Mouse (Mus musculus) forebrain, embryonic 12.5 days (tissue): Measurements from ENCODE around the gene Spsb3. TPM values are rescaled to one million over a fixed set of nuclear protein-coding genes. Genes with fewer than 3 reads are reported as not detected.

Experiments used
- ATAC-seq: fragments of 200-750 bp; cut with Nextera tagmentation; 2 replicates; pipeline ENCODE4 v1.8.0; 2017; ENCODE audit warnings: moderate TSS enrichment; ENCODE audit not compliant: low FRiP score
- H3K27ac ChIP-seq: fragments of 300-500 bp; sonication (generic); 2 replicates; pipeline ENCODE4 v1.5.1; 2016; ENCODE audit warnings: mild to moderate bottlenecking
- H3K27me3 ChIP-seq: fragments of 300-500 bp; sonication (generic); 2 replicates; pipeline ENCODE4 v1.6.1; 2016; ENCODE audit warnings: mild to moderate bottlenecking
- H3K36me3 ChIP-seq: fragments of 300-500 bp; sonication (generic); replicated peaks from 2 replicates; pipeline ENCODE4 v1.6.1; 2016; ENCODE audit warnings: mild to moderate bottlenecking
- H3K4me1 ChIP-seq: fragments of 300-500 bp; sonication (generic); 2 replicates; pipeline ENCODE4 v1.6.1; 2016
- H3K4me2 ChIP-seq: fragments of 300-500 bp; sonication (generic); 2 replicates; pipeline ENCODE4 v1.6.1; 2016; ENCODE audit warnings: mild to moderate bottlenecking, moderate library complexity
- H3K4me3 ChIP-seq: fragments of 300-500 bp; sonication (generic); replicated peaks from 2 replicates; pipeline ENCODE4 v1.5.1; 2016; ENCODE audit warnings: mild to moderate bottlenecking
- H3K9ac ChIP-seq: fragments of 300-500 bp; sonication (generic); 2 replicates; pipeline ENCODE4 v1.6.1; 2016; ENCODE audit warnings: mild to moderate bottlenecking
- H3K9me3 ChIP-seq: fragments of 300-500 bp; sonication (generic); 2 replicates; pipeline ENCODE4 v1.6.1; 2016
- WGBS: fragments of 180-500 bp; shearing (Covaris S2); methylation state at CpG from one replicate; pipeline ENCODE4 v1.1.7; 2016; 5-methylcytosine and 5-hydroxymethylcytosine counted together
- polyA plus RNA-seq: library from polyadenylated mRNA; unstranded; fragments of >200 nt; fragmentation: Nextera tagmentation; extraction: Ambion mirVana; gene quantifications from 2 replicates; pipeline ENCODE4 v1.2.1, GENCODE M21; 2016

Gene Spsb3
- polyA plus RNA-seq, 1 experiment from 2014 or later = 50.7 TPM

DNA sequence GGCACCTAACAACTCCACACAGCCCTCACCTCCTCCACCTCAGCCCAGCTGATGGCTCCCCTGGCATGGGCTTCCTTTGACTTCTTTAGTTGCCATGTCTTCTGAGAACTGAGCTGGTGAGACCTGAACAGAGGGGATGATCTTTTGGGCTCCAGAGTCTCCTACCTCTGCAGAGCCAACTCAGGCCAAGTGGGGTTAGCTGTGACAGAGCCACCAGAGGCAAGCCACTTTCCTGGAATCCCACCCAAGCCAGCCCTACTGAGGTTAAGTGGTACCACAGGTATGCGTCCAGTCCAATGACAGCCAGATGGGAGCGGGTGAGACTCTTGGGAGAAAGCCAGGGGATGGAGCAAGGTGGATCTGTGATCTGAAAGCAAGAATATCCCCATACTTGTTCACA is 6.8 kb downstream of the Spsb3 start:
- H3K36me3 ChIP-seq = peaks cover 57% of the 10 kb centered on the region
- no peak overlapping the region for H3K27ac ChIP-seq
- no peak for ATAC-seq
- peaks cover 39% of the 10 kb centered on the region for H3K4me1 ChIP-seq
- peak overlapping the region; percentile 98; the same call in 1 of the 2 replicates for H3K4me2 ChIP-seq
- no peak overlapping the region for H3K4me3 ChIP-seq
- 98% methylated on average over 2 of the region's 2 CpGs for WGBS
- H3K9me3 ChIP-seq = no peaks in the 10 kb centered on the region
- no peaks in the 10 kb centered on the region for H3K27me3 ChIP-seq
- H3K9ac ChIP-seq = no peak overlapping the region

DNA sequence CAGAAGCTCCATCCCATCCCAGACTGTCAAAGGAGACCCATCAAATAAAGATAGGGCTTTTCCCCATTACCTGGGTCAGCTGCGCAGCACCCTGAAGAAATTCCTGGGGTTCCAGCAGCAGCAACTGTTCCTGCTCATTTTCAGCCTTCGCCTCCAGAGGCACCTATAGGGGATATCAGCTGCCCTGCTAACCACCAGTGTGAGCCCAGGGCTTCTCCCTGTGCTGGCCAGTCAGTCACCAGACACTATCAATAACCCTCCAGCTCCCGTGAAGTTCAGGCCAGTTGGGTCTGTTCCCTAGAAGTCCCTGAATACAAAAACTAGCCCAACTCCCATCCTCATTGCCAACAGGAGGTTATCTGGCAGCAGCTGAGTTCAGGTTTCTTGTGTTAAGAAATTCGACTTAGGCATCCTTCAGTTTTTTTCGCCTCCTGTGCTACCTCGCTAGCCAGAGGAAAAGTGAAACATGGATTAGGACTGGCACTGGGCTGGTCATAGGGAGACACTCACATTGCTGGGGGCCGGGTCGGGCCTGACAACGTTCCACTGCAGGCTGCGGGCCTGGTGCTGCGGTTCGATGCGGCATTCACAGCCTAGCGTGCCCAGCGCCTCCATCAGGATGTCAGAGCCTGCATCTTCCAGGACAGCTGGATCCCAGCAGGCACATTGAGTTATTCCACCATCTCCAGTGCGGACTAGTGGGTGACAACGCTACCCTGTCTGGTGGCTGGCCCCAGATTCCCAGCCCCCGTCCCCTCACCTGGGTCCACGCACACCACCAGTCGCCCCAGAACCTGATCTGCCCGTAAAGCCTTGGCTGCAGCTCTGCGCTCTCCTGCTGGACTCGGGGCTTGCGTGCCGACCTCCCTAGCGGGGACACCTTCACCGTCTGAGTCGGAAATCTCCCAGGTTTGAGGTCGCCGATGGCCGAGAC is 7.9 kb downstream of the Spsb3 start:
- peak overlapping the region; percentile 98 for H3K4me2 ChIP-seq
- peak; percentile 30 for ATAC-seq
- WGBS = 13% methylated on average over 31 of the region's 31 CpGs
- peak overlapping the region; percentile 89 for H3K4me3 ChIP-seq
- no peaks in the 10 kb centered on the region for H3K27me3 ChIP-seq
- peak overlapping the region; percentile 78 for H3K27ac ChIP-seq
- peaks cover 38% of the 10 kb centered on the region for H3K4me1 ChIP-seq
- peak overlapping the region; percentile 91 for H3K9ac ChIP-seq
- no peaks in the 10 kb centered on the region for H3K9me3 ChIP-seq
- peaks cover 65% of the 10 kb centered on the region for H3K36me3 ChIP-seq

DNA sequence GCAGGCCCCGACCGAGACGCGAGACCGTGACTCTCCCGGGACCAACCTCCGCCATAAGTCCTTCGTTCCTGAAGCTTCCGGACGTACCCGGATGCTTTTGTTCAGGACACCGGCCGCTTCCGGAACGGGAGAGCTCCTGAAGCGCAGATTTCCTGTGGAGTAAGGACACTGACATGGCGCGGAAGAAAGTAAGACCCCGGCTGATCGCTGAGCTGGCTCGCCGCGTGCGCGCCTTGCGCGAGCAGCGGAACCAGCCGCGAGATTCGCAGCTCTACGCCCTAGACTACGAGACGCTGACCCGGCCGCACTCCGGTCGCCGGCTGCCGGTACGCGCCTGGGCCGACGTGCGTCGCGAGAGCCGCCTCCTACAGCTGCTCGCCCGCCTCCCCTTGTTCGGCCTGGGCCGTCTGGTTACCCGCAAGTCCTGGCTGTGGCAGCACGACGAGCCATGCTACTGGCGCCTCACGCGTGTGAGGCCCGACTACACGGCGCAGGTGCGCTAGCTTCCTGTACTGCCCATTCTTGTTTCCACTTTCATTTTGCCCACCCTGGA is 8.6 kb downstream of the Spsb3 start, which contains the start of the genes Eme2 and Mrps34:
Gene Eme2 (minus strand): TSS at position 93 of the 553 bp plus-strand sequence.
Gene Mrps34 (plus strand): TSS at position 122 of the 553 bp plus-strand sequence.
- Histone ChIP-seq H3K9me3 (no peaks in the 10 kb centered on the region), H3K9ac (peak within 1 kb of the TSS; percentile 91), H3K27me3 (no peaks in the 10 kb centered on the region), H3K36me3 (peaks cover 65% of the 10 kb centered on the region), H3K4me2 (peak within 1 kb of the TSS; percentile 98), H3K4me3 (peak within 1 kb of the TSS; percentile 89), H3K4me1 (peaks cover 38% of the 10 kb centered on the region), H3K27ac (peak within 1 kb of the TSS; percentile 81)
- ATAC-seq = peak; percentile 65
- under 1% methylated on average over 62 of the region's 62 CpGs for WGBS

DNA sequence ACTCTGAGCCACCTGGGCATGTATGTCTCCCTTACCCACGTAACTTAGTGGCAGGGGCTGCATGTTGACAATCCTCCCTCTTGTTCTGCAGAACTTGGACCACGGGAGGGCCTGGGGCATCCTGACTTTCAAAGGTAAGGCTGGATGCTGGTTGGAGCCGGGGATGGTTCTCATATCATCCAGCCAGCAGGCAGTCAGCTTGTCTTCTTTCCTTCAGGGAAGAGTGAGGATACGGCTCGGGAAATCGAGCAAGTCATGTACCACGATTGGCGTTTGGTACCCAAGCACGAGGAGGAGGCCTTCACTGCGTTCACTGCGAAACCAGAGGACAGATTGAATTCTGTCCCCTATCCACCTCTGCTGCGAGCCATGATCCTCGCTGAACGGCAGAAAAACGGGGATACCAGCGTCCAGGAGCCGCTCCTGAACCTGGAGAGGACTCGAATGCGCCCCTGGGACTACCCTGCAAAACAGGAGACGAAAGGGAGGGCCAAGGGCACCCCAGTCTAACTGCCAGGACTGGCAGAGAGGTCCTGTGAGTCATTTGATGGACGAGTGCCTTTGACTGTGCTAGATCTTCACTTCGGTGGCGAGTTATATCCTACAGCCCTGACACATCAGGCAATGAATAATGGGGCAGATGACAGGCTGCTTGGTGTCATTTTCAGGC is 9.3 kb downstream of the Spsb3 start:
- Histone ChIP-seq H3K27me3 (no peaks in the 10 kb centered on the region), H3K27ac (peak overlapping the region; percentile 81), H3K4me1 (peaks cover 38% of the 10 kb centered on the region), H3K9ac (peak overlapping the region; percentile 91), H3K36me3 (peaks cover 65% of the 10 kb centered on the region), H3K9me3 (no peaks in the 10 kb centered on the region), H3K4me2 (peak overlapping the region; percentile 98), H3K4me3 (peak overlapping the region; percentile 89)
- 15% methylated on average over 23 of the region's 23 CpGs for WGBS
- ATAC-seq = no peak

DNA sequence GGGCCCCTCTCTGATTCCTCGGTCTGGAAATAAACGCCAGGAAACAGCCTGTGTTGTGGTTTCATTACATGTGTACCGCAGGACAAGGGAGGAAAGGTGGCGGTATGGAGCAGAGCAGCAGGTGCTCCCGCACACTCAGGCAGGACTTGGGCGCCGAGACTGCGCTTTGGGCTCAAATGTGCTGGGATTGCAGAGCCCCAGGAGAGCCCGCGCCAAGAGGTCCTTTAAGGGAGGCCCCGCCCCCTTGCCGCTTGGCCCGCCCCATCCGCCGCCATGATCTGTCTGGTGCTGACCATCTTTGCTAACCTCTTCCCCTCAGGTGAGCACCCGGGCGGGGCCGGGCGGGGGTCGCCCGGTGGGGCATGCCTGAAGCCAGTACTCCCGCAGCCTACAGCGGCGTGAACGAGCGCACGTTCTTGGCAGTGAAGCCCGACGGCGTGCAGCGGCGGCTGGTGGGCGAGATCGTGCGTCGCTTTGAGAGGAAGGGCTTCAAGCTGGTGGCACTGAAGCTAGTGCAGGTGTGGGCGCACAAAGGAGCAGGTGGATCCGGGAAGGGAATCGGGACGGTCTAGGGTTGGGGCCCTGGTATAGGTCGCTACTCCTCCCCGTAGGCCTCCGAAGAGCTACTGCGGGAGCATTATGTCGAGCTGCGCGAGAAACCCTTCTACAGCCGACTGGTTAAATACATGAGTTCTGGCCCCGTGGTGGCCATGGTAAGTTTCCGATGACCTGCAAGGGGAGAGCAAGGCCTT is 10.0 kb downstream of the Spsb3 start, which contains the start of gene Nme3:
Gene Nme3 (plus strand): TSS at position 260 of the 752 bp plus-strand sequence.
- WGBS = 1% methylated on average over 50 of the region's 50 CpGs

DNA sequence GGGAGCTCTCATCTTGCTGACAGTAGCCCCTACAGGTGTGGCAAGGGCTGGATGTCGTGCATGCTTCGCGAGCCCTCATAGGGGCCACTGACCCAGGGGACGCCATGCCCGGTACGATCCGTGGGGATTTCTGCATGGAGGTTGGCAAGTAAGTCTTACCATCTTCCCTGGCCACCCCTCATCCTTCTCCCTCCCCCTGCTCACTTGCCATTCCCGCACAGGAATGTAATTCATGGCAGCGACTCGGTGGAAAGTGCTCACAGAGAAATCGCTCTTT is 10.5 kb downstream of the Spsb3 start:
- Histone ChIP-seq H3K27me3 (no peaks in the 10 kb centered on the region), H3K9ac (peak overlapping the region; percentile 91), H3K4me1 (peaks cover 38% of the 10 kb centered on the region), H3K9me3 (no peaks in the 10 kb centered on the region), H3K27ac (peak overlapping the region; percentile 81), H3K36me3 (peaks cover 66% of the 10 kb centered on the region), H3K4me2 (peak overlapping the region; percentile 98), H3K4me3 (peak overlapping the region; percentile 89)
- WGBS = 32% methylated on average over 11 of the region's 11 CpGs
- ATAC-seq = no peak

More for the DNA sequence above, 10.0 kb downstream of the Spsb3 start, which contains the start of gene Nme3:
- no peaks in the 10 kb centered on the region for H3K27me3 ChIP-seq
- peak within 1 kb of the TSS; percentile 89 for H3K4me3 ChIP-seq
- peak within 1 kb of the TSS; percentile 81 for H3K27ac ChIP-seq
- H3K4me1 ChIP-seq = peaks cover 38% of the 10 kb centered on the region
- peak; percentile 81 for ATAC-seq
- peaks cover 65% of the 10 kb centered on the region for H3K36me3 ChIP-seq
- H3K4me2 ChIP-seq = peak within 1 kb of the TSS; percentile 98
- H3K9me3 ChIP-seq = no peaks in the 10 kb centered on the region
- H3K9ac ChIP-seq = peak within 1 kb of the TSS; percentile 91

DNA sequence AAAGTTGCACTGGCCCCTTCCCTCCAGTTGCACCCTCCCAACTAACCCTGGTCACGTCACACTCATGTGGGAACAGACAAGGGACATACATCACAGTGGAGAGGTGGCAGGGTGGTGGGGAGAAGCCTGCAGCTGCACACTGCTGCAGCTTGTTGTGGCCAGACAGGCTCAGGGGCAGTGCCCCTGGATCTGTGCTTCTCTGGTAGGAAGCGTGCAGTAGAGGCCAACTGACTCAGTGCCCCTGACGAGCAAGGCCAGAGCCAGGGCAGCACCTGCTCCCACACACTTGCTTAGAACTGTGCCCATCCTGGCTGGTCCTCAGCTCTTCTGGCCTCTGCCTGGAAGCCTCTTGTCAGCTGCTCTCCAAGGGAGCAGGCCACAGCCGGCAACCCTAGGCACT is 11.2 kb downstream of the Spsb3 start:
- Histone ChIP-seq H3K4me1 (peaks cover 38% of the 10 kb centered on the region), H3K27me3 (no peaks in the 10 kb centered on the region), H3K9me3 (no peaks in the 10 kb centered on the region), H3K36me3 (peaks cover 66% of the 10 kb centered on the region), H3K9ac (peak overlapping the region; percentile 91), H3K4me2 (peak overlapping the region; percentile 98), H3K4me3 (peak overlapping the region; percentile 89), H3K27ac (no peak overlapping the region)
- 72% methylated on average over 4 of the region's 4 CpGs for WGBS
- ATAC-seq = no peak

DNA sequence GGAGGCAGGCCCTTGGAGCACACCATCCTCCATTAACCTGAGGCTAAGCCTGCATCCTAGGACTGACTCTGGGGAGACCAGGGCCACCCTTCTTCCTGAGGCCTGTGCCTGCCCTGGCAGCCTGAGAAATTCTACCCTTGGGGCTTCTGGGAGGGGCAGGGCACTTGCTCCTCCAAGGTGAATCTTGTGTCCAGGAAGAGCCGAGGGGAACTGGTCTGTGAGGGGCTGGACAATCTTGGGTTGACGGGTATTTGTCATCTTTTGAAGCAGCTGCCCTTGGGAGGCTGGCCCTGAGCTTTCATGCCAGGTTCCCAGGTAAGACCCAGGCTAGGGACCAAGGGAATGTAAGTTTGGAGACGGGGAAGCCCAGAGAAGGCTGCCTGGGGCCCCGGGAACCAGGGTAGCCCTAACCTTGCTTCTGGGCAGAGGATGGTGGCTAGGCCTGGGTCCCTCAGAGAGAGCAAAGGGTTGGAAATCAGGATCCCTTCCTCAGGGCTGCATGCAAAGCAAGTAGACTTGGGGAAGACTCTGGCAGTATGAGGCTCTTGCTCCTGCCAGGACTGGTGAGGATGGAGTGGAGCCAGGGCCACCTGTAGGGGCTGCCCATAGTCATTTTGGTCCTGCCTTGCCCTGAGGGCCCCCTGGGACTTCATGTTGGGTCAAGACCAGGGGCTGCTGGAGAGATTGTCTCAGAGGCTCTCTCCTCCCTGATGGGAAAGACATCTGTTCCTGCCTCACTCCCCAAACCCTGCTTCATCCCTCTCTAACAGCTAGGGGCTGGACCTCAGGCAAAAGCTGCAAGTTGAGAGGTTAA is 11.8 kb downstream of the Spsb3 start:
- WGBS = 83% methylated on average over 4 of the region's 4 CpGs
- Histone ChIP-seq H3K27ac (no peak overlapping the region), H3K4me3 (peak overlapping the region; percentile 89; the same call in 1 of the 2 replicates), H3K4me1 (peaks cover 35% of the 10 kb centered on the region), H3K9me3 (no peaks in the 10 kb centered on the region), H3K9ac (peak overlapping the region; percentile 91; the same call in 1 of the 2 replicates), H3K4me2 (no peak overlapping the region), H3K27me3 (no peaks in the 10 kb centered on the region), H3K36me3 (peaks cover 66% of the 10 kb centered on the region)
- ATAC-seq = no peak

DNA sequence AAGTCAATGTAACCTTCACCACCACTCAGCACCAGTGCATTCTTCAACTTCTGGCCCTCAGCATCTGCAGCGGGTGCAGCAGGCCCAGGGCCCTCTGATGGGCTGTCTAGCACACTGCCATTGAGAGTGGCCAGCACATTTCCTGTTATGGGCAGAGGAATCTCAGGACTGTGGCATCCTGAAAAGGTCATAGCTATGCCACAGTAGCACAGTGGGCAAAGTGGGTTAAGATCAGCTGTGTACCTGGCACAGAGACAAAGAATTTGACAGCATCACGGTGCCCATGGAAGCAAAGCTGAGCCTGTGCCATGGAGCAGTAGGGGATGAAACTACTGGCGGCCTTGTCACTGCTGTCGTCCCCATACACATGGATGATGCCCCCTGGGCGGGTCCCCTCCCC is 12.7 kb downstream of the Spsb3 start:
- ATAC-seq = no peak
- Histone ChIP-seq H3K4me1 (peaks cover 27% of the 10 kb centered on the region), H3K27ac (no peak overlapping the region), H3K9me3 (no peaks in the 10 kb centered on the region), H3K4me2 (no peak overlapping the region), H3K36me3 (peaks cover 72% of the 10 kb centered on the region), H3K27me3 (no peaks in the 10 kb centered on the region), H3K9ac (no peak overlapping the region), H3K4me3 (no peak overlapping the region)
- 90% methylated on average over 5 of the region's 5 CpGs for WGBS

DNA sequence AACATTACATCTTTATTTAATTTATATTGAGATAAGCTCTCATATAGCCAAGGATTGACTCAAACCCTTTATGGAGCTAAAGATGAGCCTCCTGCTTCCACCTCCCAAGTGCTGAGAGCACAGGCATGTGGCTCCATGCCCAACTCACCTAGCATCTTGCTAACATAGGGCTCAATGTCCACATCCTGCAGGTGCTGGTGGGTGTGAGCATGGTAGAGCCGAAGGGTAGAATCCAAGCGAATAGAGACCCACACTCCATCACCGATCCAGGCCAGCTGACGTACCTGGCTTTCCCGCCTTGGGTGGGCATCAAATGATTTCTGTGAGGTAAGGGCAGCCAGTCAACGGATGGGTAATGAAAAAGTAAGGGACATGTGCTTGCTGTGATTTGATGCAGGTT is 13.6 kb downstream of the Spsb3 start:
- Histone ChIP-seq H3K27me3 (no peaks in the 10 kb centered on the region), H3K9ac (no peak overlapping the region), H3K4me2 (no peak overlapping the region), H3K27ac (no peak overlapping the region), H3K36me3 (peaks cover 80% of the 10 kb centered on the region), H3K9me3 (no peaks in the 10 kb centered on the region), H3K4me3 (no peak overlapping the region), H3K4me1 (peaks cover 23% of the 10 kb centered on the region)
- WGBS = 95% methylated on average over 6 of the region's 6 CpGs
- no peak for ATAC-seq

DNA sequence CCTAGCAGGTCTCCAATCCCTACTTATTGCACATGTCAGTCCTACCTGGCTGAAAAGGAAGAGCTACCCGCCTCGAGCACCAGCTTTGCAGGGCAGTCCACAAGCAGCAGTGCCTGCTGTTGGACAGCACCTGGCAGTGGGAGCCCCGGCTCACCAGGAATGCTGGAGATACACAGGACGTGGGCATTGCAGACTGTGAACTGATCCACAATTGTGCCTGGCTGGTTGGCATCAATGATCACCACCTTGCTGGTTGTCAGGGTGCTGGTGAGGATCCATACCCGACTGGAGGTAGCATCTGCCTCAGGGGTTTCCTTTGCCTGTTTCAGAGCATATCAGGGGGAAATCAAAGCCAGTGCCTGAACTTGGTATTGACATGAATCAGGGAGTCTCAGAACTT is 15.7 kb downstream of the Spsb3 start:
- H3K9ac ChIP-seq = no peak overlapping the region
- peaks cover 100% of the 10 kb centered on the region for H3K36me3 ChIP-seq
- no peaks in the 10 kb centered on the region for H3K9me3 ChIP-seq
- no peak overlapping the region for H3K4me2 ChIP-seq
- H3K4me3 ChIP-seq = no peak overlapping the region
- 92% methylated on average over 5 of the region's 5 CpGs for whole genome bisulfite sequencing
- H3K27me3 ChIP-seq = no peaks in the 10 kb centered on the region
- H3K27ac ChIP-seq = no peak overlapping the region
- ATAC-seq = no peak
- H3K4me1 ChIP-seq = peaks cover 9% of the 10 kb centered on the region
